10 mouse cellular contexts compared by ENCODE assay signal in the genomic region with DNA sequence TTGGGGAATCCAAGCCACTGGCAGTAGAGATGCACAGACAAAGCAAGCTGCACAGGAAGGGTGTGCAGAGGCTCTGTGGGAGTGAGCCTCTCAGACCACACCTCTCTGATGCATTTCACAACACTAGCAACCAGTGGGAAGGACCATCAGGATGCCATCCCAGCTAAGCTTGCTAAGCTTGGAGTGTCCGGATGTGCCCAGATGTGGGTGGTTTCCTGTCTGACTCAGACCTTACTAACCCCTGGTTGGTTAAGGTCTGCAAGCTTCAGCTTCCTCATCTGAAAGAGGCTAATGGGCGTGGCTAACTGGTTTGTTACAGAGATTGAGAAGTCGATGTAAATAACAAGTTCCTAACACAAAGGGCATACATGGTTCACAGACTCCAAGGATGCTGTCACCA.
DNase-seq lines count a peak whose midpoint lies in the region; ATAC-seq and TF ChIP-seq lines count a peak whose summit lies in the region.
"Had no signal": no experiment of that assay in that cellular context is flagged by ENCODE, and none has a peak within 500 bp of the region (broad histone marks: within the 10 kb centered on the region; RNA-seq: fewer than 3 reads in every experiment).

No protein-coding gene starts in this region.

- TF ChIP-seq POLR2A in bone marrow, adult 2 months (IDR thresholded peaks at IDR 0.05; ENCODE audit: borderline replicate concordance, control insufficient read depth, low read depth, low read length): no peak
- no peak for TF ChIP-seq POLR2A in kidney, adult 2 months (IDR thresholded peaks at IDR 0.05; ENCODE audit: low read depth, low read length)

- 0% methylated on average over 3 of the region's 3 CpGs for WGBS in bone marrow, adult 2 months
- 12% methylated on average over 3 of the region's 3 CpGs for WGBS in liver, embryonic 14.5 days (ENCODE audit: insufficient replicate concordance)
- WGBS in hindbrain, embryonic 11.5 days: 64% methylated on average over 3 of the region's 3 CpGs
- 64% methylated on average over 3 of the region's 3 CpGs for WGBS in kidney, adult 2 months

- no peak for TF ChIP-seq CTCF in bone marrow, adult 2 months (IDR thresholded peaks at IDR 0.05; ENCODE audit: control insufficient read depth, insufficient read depth, low read length)
- no peak for TF ChIP-seq CTCF in liver, embryonic 14.5 days (IDR thresholded peaks at IDR 0.05; ENCODE audit: low read depth)
- TF ChIP-seq CTCF in kidney, adult 2 months (conservative IDR thresholded peaks at IDR 0.05; ENCODE audit: insufficient read depth, insufficient read length, low read depth, low read length): no peak

- H3K4me2 ChIP-seq in liver, embryonic 14.5 days (ENCODE audit: low read depth): no peak overlapping the region
- H3K4me2 ChIP-seq in hindbrain, embryonic 11.5 days (replicated peaks; ENCODE audit: low read depth, low read length): no peak overlapping the region
- H3K4me2 ChIP-seq: hindbrain, embryonic 13.5 days; limb, embryonic 12.5 days had no signal

- TF ChIP-seq EP300 in liver, embryonic 14.5 days (IDR thresholded peaks at IDR 0.05; ENCODE audit: low read depth): no peak

- ATAC-seq in liver, embryonic 14.5 days (ENCODE audit: insufficient read depth): peak; percentile 50
- no peak for ATAC-seq in hindbrain, embryonic 11.5 days (ENCODE audit: low FRiP score)

- peaks cover 13% of the 10 kb centered on the region for H3K4me1 ChIP-seq in bone marrow, adult 2 months (ENCODE audit: control insufficient read depth, insufficient read depth, low read length)
- H3K4me1 ChIP-seq in liver, embryonic 14.5 days (replicated peaks; ENCODE audit: control insufficient read depth in 2 of 2, insufficient read depth in 2 of 2, low read length in 1 of 2): peaks cover 0 to 22% of the 10 kb centered on the region in 2 experiments; a peak in 3 of 4 replicates
- no peaks in the 10 kb centered on the region for H3K4me1 ChIP-seq in hindbrain, embryonic 11.5 days (replicated peaks; ENCODE audit: control insufficient read depth, insufficient read depth, low read length)
- no peaks in the 10 kb centered on the region for H3K4me1 ChIP-seq in kidney, adult 2 months (ENCODE audit: control insufficient read depth, insufficient read depth, low read length)

- peak; percentile 32 for DNase-seq in embryo, embryonic 11 days
- no peak for DNase-seq in embryo, embryonic 10 days (ENCODE audit: low spot score)
- DNase-seq in liver, embryonic 14.5 days (ENCODE audit: low read depth in 3 of 3, low spot score in 3 of 3): peak in 2 of 3 experiments; percentile 23 to 56
- peak; percentile 17 to 34 for DNase-seq in natural killer cell, adult 2 months (ENCODE audit: low spot score in 2 of 2)
- DNase-seq in hindbrain, embryonic 11.5 days (ENCODE audit: low spot score): no peak
- no peak for DNase-seq in kidney, adult 2 months
- DNase-seq in testis, postnatal 10 days (ENCODE audit: low spot score): no peak

- H3K27me3 ChIP-seq in liver, embryonic 14.5 days (ENCODE audit: control insufficient read depth, insufficient read depth, low read length): no peaks in the 10 kb centered on the region
- H3K27me3 ChIP-seq in hindbrain, embryonic 11.5 days (ENCODE audit: control insufficient read depth, insufficient read depth, low read length): no peaks in the 10 kb centered on the region
- H3K27me3 ChIP-seq in kidney, adult 2 months (replicated peaks; ENCODE audit: control insufficient read depth, insufficient read depth, low read length): no peaks in the 10 kb centered on the region
- H3K27me3 ChIP-seq: hindbrain, embryonic 13.5 days; limb, embryonic 12.5 days had no signal

- H3K9ac ChIP-seq in liver, embryonic 14.5 days (replicated peaks): no peak overlapping the region
- H3K9ac ChIP-seq in hindbrain, embryonic 11.5 days (ENCODE audit: low read depth, low read length): no peak overlapping the region
- H3K9ac ChIP-seq: hindbrain, embryonic 13.5 days; limb, embryonic 12.5 days had no signal

- H3K27ac ChIP-seq in bone marrow, adult 2 months (ENCODE audit: control insufficient read depth, insufficient read depth, low read depth, low read length, poor library complexity): peak overlapping the region; percentile 72; the same call in 1 of the 2 replicates
- H3K27ac ChIP-seq in liver, embryonic 14.5 days: no peak overlapping the region
- no peak overlapping the region for H3K27ac ChIP-seq in hindbrain, embryonic 11.5 days (ENCODE audit: low read depth, low read length)
- no peak overlapping the region for H3K27ac ChIP-seq in kidney, adult 2 months (ENCODE audit: insufficient read depth, low read depth, low read length)
- H3K27ac ChIP-seq: hindbrain, embryonic 13.5 days; limb, embryonic 12.5 days had no signal

- no peaks in the 10 kb centered on the region for H3K36me3 ChIP-seq in liver, embryonic 14.5 days (replicated peaks; ENCODE audit: control insufficient read depth, insufficient read depth, low read depth)
- H3K36me3 ChIP-seq in hindbrain, embryonic 11.5 days (ENCODE audit: control insufficient read depth, insufficient read depth, low read length): no peaks in the 10 kb centered on the region
- no peaks in the 10 kb centered on the region for H3K36me3 ChIP-seq in kidney, adult 2 months (ENCODE audit: control insufficient read depth, insufficient read depth, low read length)
- H3K36me3 ChIP-seq: hindbrain, embryonic 13.5 days; limb, embryonic 12.5 days had no signal

- H3K9me3 ChIP-seq in liver, embryonic 14.5 days (ENCODE audit: control insufficient read depth, low read length): no peaks in the 10 kb centered on the region
- no peaks in the 10 kb centered on the region for H3K9me3 ChIP-seq in hindbrain, embryonic 11.5 days (ENCODE audit: control insufficient read depth, low read length)

- H3K4me3 ChIP-seq in bone marrow, adult 2 months (replicated peaks; ENCODE audit: control insufficient read depth, low read depth, low read length): no peak overlapping the region
- H3K4me3 ChIP-seq in liver, embryonic 14.5 days (ENCODE audit: insufficient read depth in 1 of 2, low read depth in 2 of 2, low read length in 2 of 2): no peak overlapping the region
- H3K4me3 ChIP-seq in hindbrain, embryonic 11.5 days (ENCODE audit: low read depth, low read length): no peak overlapping the region
- H3K4me3 ChIP-seq in kidney, adult 2 months (ENCODE audit: insufficient read depth, low read depth, low read length): no peak overlapping the region
- H3K4me3 ChIP-seq: hindbrain, embryonic 13.5 days; limb, embryonic 12.5 days had no signal

Comparison
In these comparisons a context has a peak if more than half of its experiments do, and no peak if none do; other contexts are left out.
1. DNase-seq: peak in embryo, embryonic 11 days (single experiment), liver, embryonic 14.5 days (2 of 3) and natural killer cell, adult 2 months (2 of 2); none in embryo, embryonic 10 days (single experiment), hindbrain, embryonic 11.5 days (single experiment), kidney, adult 2 months (single experiment) and testis, postnatal 10 days (single experiment).